Mouse (Mus musculus): Measurements from ENCODE around the gene Ankrd24.

GRCm38 (mm10) chr10:81627836-81628220 lies 512 bp upstream of the Ankrd24 start:
- TF ChIP-seq POLR2A (IDR thresholded peaks at IDR 0.05; ENCODE audit: borderline replicate concordance, insufficient read depth, low read length) (no peak), CTCF (IDR thresholded peaks at IDR 0.05; ENCODE audit: borderline replicate concordance, insufficient read depth, low read depth, low read length) (no peak)

Measured in cerebellum, adult 2 months (tissue).